Mouse (Mus musculus) bone marrow, adult 2 months (tissue): ENCODE results near the gene Nom1. TPM values are rescaled to one million over a fixed set of nuclear protein-coding genes. Genes with fewer than 3 reads are reported as not detected.

Source experiments
- H3K27ac ChIP-seq: fragments of 200-500 bp; 2 replicates; pipeline ENCODE4 v1.5.1; 2012; ENCODE audit warnings: low read depth, mild to moderate bottlenecking, control low read depth, inconsistent platforms, low read length; ENCODE audit not compliant: control insufficient read depth, poor library complexity, insufficient read depth
- H3K4me1 ChIP-seq: fragments of 200-500 bp; 2 replicates; pipeline ENCODE4 v1.6.1; 2011; ENCODE audit warnings: low read length; ENCODE audit not compliant: control insufficient read depth, insufficient read depth
- H3K4me3 ChIP-seq: fragments of 200-500 bp; replicated peaks from 2 replicates; pipeline ENCODE3; 2011; ENCODE audit warnings: mild to moderate bottlenecking, low read depth, low read length, control low read depth; ENCODE audit not compliant: control insufficient read depth
- CTCF ChIP-seq: fragments of 200-500 bp; IDR thresholded peaks from 2 replicates; pipeline ENCODE4 v1.5.1; 2011; ENCODE audit warnings: low read length, control low read depth; ENCODE audit not compliant: control insufficient read depth, insufficient read depth
- POLR2A ChIP-seq: fragments of 200-500 bp; IDR thresholded peaks from 2 replicates; pipeline ENCODE4 v1.6.1; 2011; ENCODE audit warnings: low read depth, mild to moderate bottlenecking, control low read depth, low read length, borderline replicate concordance; ENCODE audit not compliant: control insufficient read depth
- WGBS: fragments of 180-500 bp; shearing (Covaris S2); methylation state at CpG from one replicate; pipeline ENCODE4 v1.1.7; 2018; 5-methylcytosine and 5-hydroxymethylcytosine counted together
- polyA plus RNA-seq: library from polyadenylated mRNA; stranded (reverse); fragments of >200 nt; gene quantifications from 2 replicates; pipeline ENCODE4 v1.2.4, GENCODE M21; 2011; ENCODE audit warnings: low replicate concordance; ENCODE audit not compliant: missing spikeins, insufficient read depth, insufficient read length

The Nom1 gene
- polyA plus RNA-seq, 1 experiment = 3.9 TPM

DNA sequence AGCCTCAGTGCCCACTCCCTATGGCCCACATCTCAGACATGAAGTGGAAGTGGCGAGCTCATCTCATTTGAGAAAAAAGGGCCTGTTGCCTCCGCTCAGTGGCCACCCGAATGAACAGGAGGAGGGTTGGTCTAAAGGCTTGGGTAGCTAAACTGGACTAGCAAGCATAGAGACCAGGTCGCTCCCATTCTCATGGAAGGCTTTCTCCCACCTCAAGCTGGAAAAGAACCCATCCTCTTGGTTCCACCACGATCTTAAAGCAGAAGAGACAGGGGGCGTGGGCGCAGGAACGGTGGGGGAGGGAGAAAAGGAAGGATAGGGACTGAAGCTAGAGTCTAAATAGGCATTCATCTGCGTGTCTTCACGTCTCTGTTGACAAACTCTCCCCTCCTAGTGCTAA lies 40.6 kb downstream of the Nom1 start:
- TF ChIP-seq POLR2A (no peak), CTCF (no peak)
- Histone ChIP-seq H3K27ac (no peak overlapping the region), H3K4me3 (no peak overlapping the region), H3K4me1 (no peaks in the 10 kb centered on the region)
- WGBS = 14% methylated on average over 10 of the region's 10 CpGs

DNA sequence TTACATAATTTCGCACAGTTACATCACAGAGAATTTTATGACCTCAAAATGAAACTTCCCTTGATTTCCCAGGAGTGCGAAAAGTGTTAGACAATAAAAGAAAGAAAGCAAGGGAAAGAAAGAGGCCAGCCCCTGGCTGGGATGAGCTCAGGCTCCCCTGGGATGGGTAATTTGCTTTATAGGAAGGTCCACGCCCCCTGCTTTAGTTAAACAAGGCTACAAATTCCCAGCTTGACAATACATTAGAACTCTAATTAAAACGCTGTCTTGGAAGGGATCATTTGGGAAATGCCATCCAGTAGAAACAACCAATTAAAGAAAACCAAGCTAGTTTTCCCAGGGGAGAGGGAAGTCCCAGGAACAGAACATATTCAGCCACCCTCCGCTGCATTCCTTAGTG lies 41.1 kb downstream of the Nom1 start:
- no peak for TF ChIP-seq CTCF
- no peak for TF ChIP-seq POLR2A
- no peaks in the 10 kb centered on the region for H3K4me1 ChIP-seq
- no peak overlapping the region for H3K4me3 ChIP-seq
- WGBS = 13% methylated on average over 5 of the region's 5 CpGs
- H3K27ac ChIP-seq = no peak overlapping the region

DNA sequence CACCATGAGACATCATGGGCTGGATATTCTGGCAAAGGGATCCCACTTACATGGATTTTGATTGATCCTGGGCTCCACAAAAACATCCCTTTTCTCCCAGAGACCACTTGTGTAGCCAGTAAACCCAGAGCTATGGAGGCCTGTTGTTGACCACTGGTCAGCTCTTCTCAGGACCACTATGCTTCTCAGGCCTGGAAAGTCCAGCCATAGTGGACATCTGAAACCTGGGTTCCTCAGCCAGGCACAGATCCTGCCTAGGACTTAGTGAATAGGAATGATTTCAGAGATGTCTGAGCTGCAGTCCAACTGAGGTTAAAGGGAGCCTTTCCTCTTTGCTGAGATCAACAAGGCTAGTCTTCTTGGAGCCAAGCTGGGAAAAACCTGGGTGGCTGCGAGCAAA lies 41.6 kb downstream of the Nom1 start:
- Histone ChIP-seq H3K27ac (no peak overlapping the region), H3K4me1 (no peaks in the 10 kb centered on the region), H3K4me3 (no peak overlapping the region)
- 4% methylated on average over 1 of the region's 1 CpGs for WGBS
- TF ChIP-seq CTCF = no peak
- no peak for TF ChIP-seq POLR2A

DNA sequence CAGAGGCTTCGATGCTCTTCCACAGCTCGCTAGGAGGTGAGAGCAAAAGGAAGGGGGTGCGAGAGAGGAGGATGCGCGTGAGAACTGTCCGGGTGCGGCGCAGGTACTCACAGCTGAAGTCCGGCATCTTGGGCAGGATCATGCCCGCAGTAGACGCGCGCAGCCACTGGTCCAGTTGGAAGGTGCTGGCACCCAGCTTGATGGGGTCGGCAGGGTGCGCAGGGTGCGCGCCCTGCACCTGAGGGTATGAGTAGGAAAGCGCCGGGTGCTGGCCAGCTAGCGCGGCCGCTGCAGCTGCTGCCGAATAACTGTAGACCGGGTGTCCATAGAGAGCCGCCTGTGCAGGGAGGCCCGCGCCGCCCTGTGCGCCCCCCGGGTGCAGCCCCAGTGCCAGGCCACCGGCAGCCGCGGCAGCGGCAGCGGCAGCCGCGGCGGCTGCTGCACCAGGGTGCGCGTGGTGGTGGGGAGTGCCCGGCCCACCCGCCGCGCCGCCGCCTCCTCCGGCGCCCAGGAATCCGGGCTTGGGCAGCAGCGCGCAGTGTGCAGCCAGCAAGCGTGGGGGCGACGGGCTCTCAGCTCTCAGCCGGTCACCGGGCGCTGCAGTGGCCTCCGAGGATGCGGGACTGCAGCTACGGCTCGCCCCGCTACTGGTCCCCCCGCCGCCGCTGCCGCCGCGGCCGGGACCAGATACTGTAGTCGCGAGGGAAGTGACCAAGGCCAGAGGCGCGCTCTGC lies 43.2 kb downstream of the Nom1 start:
- no peak for TF ChIP-seq CTCF
- TF ChIP-seq POLR2A = no peak
- Histone ChIP-seq H3K4me3 (no peak overlapping the region), H3K27ac (no peak overlapping the region), H3K4me1 (no peaks in the 10 kb centered on the region)
- 3% methylated on average over 71 of the region's 73 CpGs for WGBS

DNA sequence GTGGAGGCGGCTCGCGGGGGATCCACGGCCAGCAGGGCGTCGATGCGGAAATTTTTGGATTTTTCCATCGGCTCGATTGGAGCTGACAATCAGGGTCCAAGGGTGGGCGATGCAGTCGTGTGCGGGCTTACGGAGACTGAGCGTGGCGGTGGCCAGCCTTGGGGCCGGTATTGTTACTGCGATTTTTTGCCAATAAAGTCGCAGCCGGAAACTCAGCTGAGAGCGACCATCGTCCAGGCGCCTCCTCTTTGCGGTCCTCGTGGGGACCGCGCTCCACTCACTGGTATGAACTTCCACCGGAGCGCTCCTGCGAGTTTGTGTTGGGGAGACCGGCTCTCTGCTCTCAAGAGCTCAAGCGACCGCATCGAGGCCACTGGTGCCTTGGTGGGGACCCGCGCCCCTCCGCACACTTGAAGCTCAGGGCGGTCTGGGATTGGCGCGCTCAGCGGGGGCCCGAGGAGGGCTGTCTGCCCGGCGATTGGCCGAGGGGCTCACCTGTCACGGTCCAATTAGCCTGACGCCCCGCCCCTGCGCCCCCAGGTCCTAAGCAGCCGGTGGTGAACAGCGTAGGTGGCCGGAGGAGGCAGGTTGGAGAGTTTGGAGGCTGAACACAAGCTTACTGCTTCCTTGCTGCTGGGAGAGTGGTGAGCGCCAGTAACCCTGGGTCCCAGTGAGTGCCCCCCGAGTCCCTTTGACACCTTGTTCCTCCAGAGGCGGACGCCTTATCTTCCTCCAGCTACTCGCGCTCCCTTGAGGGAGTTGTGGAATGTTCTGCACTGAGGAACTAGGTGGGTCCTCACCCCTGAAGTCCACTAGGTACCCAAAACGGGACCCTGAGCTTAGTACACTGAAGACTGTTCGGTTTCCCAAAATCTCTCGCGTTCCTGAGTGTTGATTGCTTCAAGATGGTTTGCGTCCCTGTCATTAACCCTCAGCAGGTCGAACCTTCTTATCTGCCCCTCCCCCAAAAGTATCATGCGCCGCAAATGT lies 44.0 kb downstream of the Nom1 start, which contains the start of gene Mnx1:
Mnx1 (minus strand) TSS at position 263 of the 990 bp plus-strand sequence.
- TF ChIP-seq CTCF = no peak
- no peak for TF ChIP-seq POLR2A
- WGBS = 3% methylated on average over 65 of the region's 65 CpGs
- H3K4me3 ChIP-seq = no peak within 1 kb of the TSS
- no peak within 1 kb of the TSS for H3K27ac ChIP-seq
- H3K4me1 ChIP-seq = no peaks in the 10 kb centered on the region

DNA sequence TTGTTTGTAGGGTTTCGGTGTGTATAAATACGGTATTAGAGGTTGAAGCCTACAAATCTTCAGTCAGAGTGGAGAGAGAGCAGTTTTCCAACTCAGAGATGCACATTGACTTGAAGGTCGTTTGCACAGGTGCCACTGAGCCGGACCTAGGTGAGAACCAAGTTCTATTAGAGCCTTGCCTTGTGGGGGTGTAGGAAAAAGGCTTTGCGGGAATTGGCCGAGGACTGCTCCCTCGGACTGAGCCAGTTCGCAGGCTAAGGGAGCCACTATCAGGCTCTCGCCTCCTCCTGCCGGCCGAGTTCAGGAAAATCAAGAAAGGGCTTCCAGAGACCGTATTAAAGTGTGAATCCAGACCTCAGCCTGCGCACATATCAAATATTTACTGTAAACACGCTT lies 44.7 kb downstream of the Nom1 start:
- H3K4me3 ChIP-seq = no peak overlapping the region
- H3K27ac ChIP-seq = no peak overlapping the region
- H3K4me1 ChIP-seq = no peaks in the 10 kb centered on the region
- 2% methylated on average over 14 of the region's 14 CpGs for WGBS
- TF ChIP-seq CTCF = no peak

DNA sequence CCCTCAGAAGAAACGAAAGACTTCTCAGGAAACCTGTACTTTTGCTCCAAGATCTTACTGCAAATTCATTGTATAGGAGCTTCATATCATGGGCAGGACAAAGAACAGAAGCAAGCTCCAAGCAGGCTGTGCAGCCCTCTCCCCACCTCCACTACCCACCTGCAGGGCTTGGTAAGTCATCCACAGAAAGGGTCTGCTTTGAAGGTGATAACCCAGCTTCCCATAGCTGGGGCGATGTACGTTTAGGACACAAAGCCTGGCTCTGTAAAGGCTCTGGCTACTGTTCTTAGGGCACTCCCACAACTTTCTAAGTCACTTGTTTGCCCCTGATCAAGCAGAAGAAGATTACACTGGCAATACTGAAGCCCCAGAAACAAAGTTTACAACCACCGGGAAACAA lies 49.3 kb downstream of the Nom1 start:
- no peak overlapping the region for H3K27ac ChIP-seq
- no peak overlapping the region for H3K4me3 ChIP-seq
- 8% methylated on average over 4 of the region's 4 CpGs for WGBS
- H3K4me1 ChIP-seq = no peaks in the 10 kb centered on the region
- no peak for TF ChIP-seq POLR2A
- no peak for TF ChIP-seq CTCF

DNA sequence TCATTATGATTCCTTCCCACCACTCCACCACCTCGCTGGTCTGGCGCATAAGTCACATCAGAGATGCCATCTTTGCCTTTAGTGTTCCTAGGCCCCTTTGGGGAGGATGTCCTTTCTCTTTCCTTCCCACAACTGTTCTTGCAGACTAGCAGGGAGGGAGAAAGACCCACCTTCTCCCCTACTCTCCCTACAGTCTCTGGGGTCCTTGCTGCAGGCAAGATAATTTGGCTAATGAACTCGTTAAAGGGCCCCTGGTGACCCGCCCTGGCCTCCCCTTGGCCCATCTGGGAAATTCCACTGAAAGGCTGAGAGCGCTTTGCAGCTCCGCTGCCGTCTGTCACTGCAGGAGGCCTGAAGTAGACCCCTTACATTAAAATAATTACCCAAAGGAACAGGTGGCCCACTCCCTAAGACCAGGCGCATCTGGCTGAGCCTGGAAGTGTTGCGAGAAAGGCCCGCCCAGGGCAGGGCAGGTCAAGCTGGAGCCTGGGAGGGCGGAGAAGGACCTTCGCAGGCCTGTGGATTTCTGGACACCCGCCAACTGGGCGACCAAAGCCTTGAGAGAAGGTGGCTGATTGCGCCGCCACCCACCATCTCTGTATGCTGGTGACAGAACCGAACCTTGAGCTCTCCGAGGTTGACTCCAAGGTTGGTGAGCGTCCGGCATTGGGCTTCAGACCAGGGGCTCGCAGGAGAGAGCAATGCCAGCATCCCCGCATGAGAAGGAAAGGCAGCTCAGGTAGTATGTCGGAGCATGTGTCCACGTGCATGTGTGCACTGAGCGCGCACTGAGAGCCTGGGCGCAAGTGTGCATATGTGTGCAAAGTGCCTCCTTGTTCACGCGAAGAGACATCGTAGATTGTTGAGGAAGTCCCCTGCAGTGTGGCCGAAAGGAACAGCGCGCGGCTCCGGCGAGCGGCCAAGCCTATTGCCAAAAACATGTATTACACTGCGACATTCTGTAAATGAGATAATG lies 50.8 kb downstream of the Nom1 start:
- Histone ChIP-seq H3K4me1 (no peaks in the 10 kb centered on the region), H3K4me3 (no peak overlapping the region), H3K27ac (no peak overlapping the region)
- 8% methylated on average over 38 of the region's 38 CpGs for WGBS
- TF ChIP-seq CTCF (no peak), POLR2A (no peak)
